Mouse (Mus musculus) heart, embryonic 11.5 days (tissue): Measurements from ENCODE around the gene Lin52. TPM values are rescaled to one million over a fixed set of nuclear protein-coding genes. Genes with fewer than 3 reads are reported as not detected.

Experiments
- ATAC-seq: fragments of 200-750 bp; cut with Nextera tagmentation; replicated peaks from 2 replicates; pipeline ENCODE4 v1.8.0; 2017; ENCODE audit warnings: moderate library complexity; ENCODE audit not compliant: insufficient number of reproducible peaks, low FRiP score, low TSS enrichment
- H3K27ac ChIP-seq: fragments of 300-500 bp; sonication (generic); 2 replicates; pipeline ENCODE4 v1.5.1; 2014; ENCODE audit warnings: mild to moderate bottlenecking, low read depth, low read length
- H3K27me3 ChIP-seq: fragments of 300-500 bp; sonication (generic); 2 replicates; pipeline ENCODE4 v1.6.1; 2014; ENCODE audit warnings: mild to moderate bottlenecking, low read length, mixed read lengths; ENCODE audit not compliant: control insufficient read depth, insufficient read depth
- H3K36me3 ChIP-seq: fragments of 300-500 bp; sonication (generic); 2 replicates; pipeline ENCODE4 v1.6.1; 2014; ENCODE audit warnings: mild to moderate bottlenecking, low read length, moderate library complexity, mixed read lengths; ENCODE audit not compliant: control insufficient read depth, insufficient read depth
- H3K4me1 ChIP-seq: fragments of 300-500 bp; sonication (generic); 2 replicates; pipeline ENCODE4 v1.6.1; 2014; ENCODE audit warnings: low read length; ENCODE audit not compliant: control insufficient read depth, insufficient read depth
- H3K4me2 ChIP-seq: fragments of 300-500 bp; sonication (generic); 2 replicates; pipeline ENCODE4 v1.6.1; 2014; ENCODE audit warnings: mild to moderate bottlenecking, moderate library complexity
- H3K4me3 ChIP-seq: fragments of 300-500 bp; sonication (generic); 2 replicates; pipeline ENCODE4 v1.5.1; 2014; ENCODE audit warnings: low read depth, low read length
- H3K9ac ChIP-seq: fragments of 300-500 bp; sonication (generic); 2 replicates; pipeline ENCODE4 v1.6.1; 2014; ENCODE audit warnings: mild to moderate bottlenecking, low read depth, low read length, moderate library complexity
- H3K9me3 ChIP-seq: fragments of 300-500 bp; sonication (generic); replicated peaks from 2 replicates; pipeline ENCODE4 v1.6.1; 2016; ENCODE audit warnings: low read length; ENCODE audit not compliant: control insufficient read depth
- WGBS: fragments of 180-500 bp; shearing (Covaris S2); extraction: QIAGEN DNeasy Blood & Tissue Kit; methylation state at CpG from one replicate; pipeline ENCODE4 v1.1.7; 2014; ENCODE audit not compliant: insufficient replicate concordance; 5-methylcytosine and 5-hydroxymethylcytosine counted together
- polyA plus RNA-seq: library from polyadenylated mRNA; unstranded; fragments of >200 nt; fragmentation: Nextera tagmentation; extraction: Ambion mirVana; gene quantifications from 2 replicates; pipeline ENCODE4 v1.2.1, GENCODE M21; 2014

Gene Lin52
- polyA plus RNA-seq, 1 experiment from 2014 or later: 19.1 TPM

- Histone ChIP-seq H3K9me3 (peaks cover 2% of the 10 kb centered on the region; the same call in 1 of the 2 replicates), H3K36me3 (no peaks in the 10 kb centered on the region), H3K9ac (peak overlapping the region; percentile 80), H3K4me1 (peaks cover 4% of the 10 kb centered on the region; the same call in 1 of the 2 replicates), H3K4me2 (peak overlapping the region; percentile 85), H3K27me3 (no peaks in the 10 kb centered on the region), H3K4me3 (peak overlapping the region; percentile 56), H3K27ac (peak overlapping the region; percentile 76; the same call in 1 of the 2 replicates)
- 29% methylated on average over 18 of the region's 18 CpGs for WGBS
- no peak for ATAC-seq
Observed at GRCm38 (mm10) chr12:84417605-84417922, 33.7 kb upstream of the Lin52 start.

- Histone ChIP-seq H3K9ac (no peak overlapping the region), H3K27ac (no peak overlapping the region), H3K4me1 (no peaks in the 10 kb centered on the region), H3K36me3 (no peaks in the 10 kb centered on the region), H3K4me3 (no peak overlapping the region), H3K27me3 (no peaks in the 10 kb centered on the region), H3K4me2 (no peak overlapping the region), H3K9me3 (no peaks in the 10 kb centered on the region)
- ATAC-seq: no peak
- WGBS: 49% methylated on average over 3 of the region's 3 CpGs
Observed at GRCm38 (mm10) chr12:84423990-84424389, 27.2 kb upstream of the Lin52 start.

- no peaks in the 10 kb centered on the region for H3K27me3 ChIP-seq
- no peak overlapping the region for H3K27ac ChIP-seq
- 93% methylated on average over 2 of the region's 2 CpGs for WGBS
- H3K4me1 ChIP-seq: no peaks in the 10 kb centered on the region
- no peak overlapping the region for H3K9ac ChIP-seq
- H3K4me3 ChIP-seq: no peak overlapping the region
- ATAC-seq: no peak
- no peaks in the 10 kb centered on the region for H3K36me3 ChIP-seq
- H3K4me2 ChIP-seq: no peak overlapping the region
- H3K9me3 ChIP-seq: no peaks in the 10 kb centered on the region
Observed at GRCm38 (mm10) chr12:84429825-84430224, 21.4 kb upstream of the Lin52 start.

GRCm38 (mm10) chr12:84438697-84439096 is 12.5 kb upstream of the Lin52 start:
- no peak for ATAC-seq
- Histone ChIP-seq H3K4me3 (no peak overlapping the region), H3K9ac (no peak overlapping the region), H3K27ac (no peak overlapping the region), H3K9me3 (no peaks in the 10 kb centered on the region), H3K4me2 (no peak overlapping the region), H3K4me1 (no peaks in the 10 kb centered on the region), H3K36me3 (no peaks in the 10 kb centered on the region), H3K27me3 (no peaks in the 10 kb centered on the region)
- WGBS: 44% methylated on average over 2 of the region's 2 CpGs

GRCm38 (mm10) chr12:84442526-84442925 is 8.7 kb upstream of the Lin52 start:
- Histone ChIP-seq H3K27ac (no peak overlapping the region), H3K9ac (no peak overlapping the region), H3K4me2 (no peak overlapping the region), H3K27me3 (no peaks in the 10 kb centered on the region), H3K9me3 (no peaks in the 10 kb centered on the region), H3K4me3 (no peak overlapping the region), H3K4me1 (no peaks in the 10 kb centered on the region), H3K36me3 (no peaks in the 10 kb centered on the region)
- no peak for ATAC-seq
- 72% methylated on average over 4 of the region's 4 CpGs for WGBS

- H3K9ac ChIP-seq: no peak overlapping the region
- 79% methylated on average over 1 of the region's 1 CpGs for WGBS
- H3K27ac ChIP-seq: no peak overlapping the region
- H3K4me1 ChIP-seq: peaks cover 9% of the 10 kb centered on the region; the same call in 1 of the 2 replicates
- no peaks in the 10 kb centered on the region for H3K36me3 ChIP-seq
- H3K4me2 ChIP-seq: no peak overlapping the region
- no peak for ATAC-seq
- H3K4me3 ChIP-seq: no peak overlapping the region
- H3K27me3 ChIP-seq: no peaks in the 10 kb centered on the region
- no peaks in the 10 kb centered on the region for H3K9me3 ChIP-seq
Observed at GRCm38 (mm10) chr12:84447386-84447785, 3.8 kb upstream of the Lin52 start.

- WGBS: 71% methylated on average over 6 of the region's 6 CpGs
- Histone ChIP-seq H3K4me3 (no peak overlapping the region), H3K36me3 (no peaks in the 10 kb centered on the region), H3K4me1 (peaks cover 9% of the 10 kb centered on the region; the same call in 1 of the 2 replicates), H3K27me3 (no peaks in the 10 kb centered on the region), H3K4me2 (no peak overlapping the region), H3K9me3 (no peaks in the 10 kb centered on the region), H3K27ac (no peak overlapping the region), H3K9ac (no peak overlapping the region)
- no peak for ATAC-seq
Observed at GRCm38 (mm10) chr12:84448181-84448580, 3.0 kb upstream of the Lin52 start.

- H3K9ac ChIP-seq: peak overlapping the region; percentile 74
- no peak overlapping the region for H3K27ac ChIP-seq
- peaks cover 9% of the 10 kb centered on the region; the same call in 1 of the 2 replicates for H3K4me1 ChIP-seq
- 40% methylated on average over 10 of the region's 10 CpGs for WGBS
- H3K4me3 ChIP-seq: peak overlapping the region; percentile 87
- H3K36me3 ChIP-seq: no peaks in the 10 kb centered on the region
- no peaks in the 10 kb centered on the region for H3K9me3 ChIP-seq
- ATAC-seq: no peak
- H3K27me3 ChIP-seq: no peaks in the 10 kb centered on the region
- H3K4me2 ChIP-seq: peak overlapping the region; percentile 90
Observed at GRCm38 (mm10) chr12:84449887-84450286, 1.3 kb upstream of the Lin52 start.

- Histone ChIP-seq H3K9ac (peak overlapping the region; percentile 74), H3K36me3 (no peaks in the 10 kb centered on the region), H3K4me1 (peaks cover 9% of the 10 kb centered on the region; the same call in 1 of the 2 replicates), H3K9me3 (no peaks in the 10 kb centered on the region), H3K4me2 (peak overlapping the region; percentile 90), H3K27me3 (no peaks in the 10 kb centered on the region), H3K27ac (peak overlapping the region; percentile 70), H3K4me3 (peak overlapping the region; percentile 87)
- no peak for ATAC-seq
- WGBS: 0% methylated on average over 6 of the region's 6 CpGs
Observed at GRCm38 (mm10) chr12:84450351-84450717, 888 bp upstream of the Lin52 start.
